Mouse (Mus musculus): ENCODE measurements around the gene Cfap54. TPM values are rescaled to one million over a fixed set of nuclear protein-coding genes. Genes with fewer than 3 reads are reported as not detected.

Gene Cfap54
- polyA plus RNA-seq, 2 experiments = 0.25 to 0.35 TPM

GRCm38 (mm10) chr10:92998536-92998935 lies 82.9 kb downstream of the Cfap54 start:
- Histone ChIP-seq H3K4me3 (replicated peaks; ENCODE audit: low read length) (no peak overlapping the region), H3K27ac (replicated peaks; ENCODE audit: low read depth, low read length) (no peak overlapping the region), H3K9ac (ENCODE audit: low read depth, low read length, severe bottlenecking) (no peak overlapping the region), H3K4me1 (ENCODE audit: control insufficient read depth, insufficient read depth, low read length) (no peaks in the 10 kb centered on the region), H3K27me3 (ENCODE audit: control insufficient read depth, insufficient read depth, low read length) (no peaks in the 10 kb centered on the region), H3K9me3 (ENCODE audit: control insufficient read depth, low read length) (no peaks in the 10 kb centered on the region), H3K4me2 (replicated peaks; ENCODE audit: low read depth, low read length, severe bottlenecking) (no peak overlapping the region), H3K36me3 (ENCODE audit: control insufficient read depth, insufficient read depth, low read length) (no peaks in the 10 kb centered on the region)
- WGBS = 86% methylated on average over 9 of the region's 9 CpGs
- no peak for ATAC-seq (ENCODE audit: low FRiP score, low read depth)
- no peak for TF ChIP-seq POLR2A (IDR thresholded peaks at IDR 0.05; ENCODE audit: borderline replicate concordance, extremely low read depth, insufficient read depth, insufficient read length)
- no peak for DNase-seq (ENCODE audit: low spot score)

- no peak for ATAC-seq (ENCODE audit: low FRiP score, low read depth)
- no peaks in the 10 kb centered on the region for H3K36me3 ChIP-seq (ENCODE audit: control insufficient read depth, insufficient read depth, low read length)
Measured at GRCm38 (mm10) chr10:92995186-92995585, 86.2 kb downstream of the Cfap54 start.

GRCm38 (mm10) chr10:92994340-92994739 lies 87.1 kb downstream of the Cfap54 start:
- no peak overlapping the region for H3K9ac ChIP-seq (ENCODE audit: low read depth, low read length, severe bottlenecking)
- H3K27ac ChIP-seq (replicated peaks; ENCODE audit: low read depth, low read length) = no peak overlapping the region
- H3K27me3 ChIP-seq (ENCODE audit: control insufficient read depth, insufficient read depth, low read length) = no peaks in the 10 kb centered on the region
- no peak for ATAC-seq (ENCODE audit: low FRiP score, low read depth)
- 54% methylated on average over 3 of the region's 3 CpGs for WGBS
- no peak overlapping the region for H3K4me2 ChIP-seq (replicated peaks; ENCODE audit: low read depth, low read length, severe bottlenecking)
- no peak for DNase-seq (ENCODE audit: low spot score)
- no peaks in the 10 kb centered on the region for H3K9me3 ChIP-seq (ENCODE audit: control insufficient read depth, low read length)
- H3K36me3 ChIP-seq (ENCODE audit: control insufficient read depth, insufficient read depth, low read length) = no peaks in the 10 kb centered on the region
- no peak for TF ChIP-seq POLR2A (IDR thresholded peaks at IDR 0.05; ENCODE audit: borderline replicate concordance, extremely low read depth, insufficient read depth, insufficient read length)
- H3K4me1 ChIP-seq (ENCODE audit: control insufficient read depth, insufficient read depth, low read length) = no peaks in the 10 kb centered on the region
- no peak overlapping the region for H3K4me3 ChIP-seq (replicated peaks; ENCODE audit: low read length)

More at GRCm38 (mm10) chr10:92995186-92995585, 86.2 kb downstream of the Cfap54 start:
- Histone ChIP-seq H3K4me2 (replicated peaks; ENCODE audit: low read depth, low read length, severe bottlenecking) (no peak overlapping the region), H3K9ac (ENCODE audit: low read depth, low read length, severe bottlenecking) (no peak overlapping the region), H3K4me3 (replicated peaks; ENCODE audit: low read length) (no peak overlapping the region), H3K27ac (replicated peaks; ENCODE audit: low read depth, low read length) (no peak overlapping the region), H3K4me1 (ENCODE audit: control insufficient read depth, insufficient read depth, low read length) (no peaks in the 10 kb centered on the region), H3K27me3 (ENCODE audit: control insufficient read depth, insufficient read depth, low read length) (no peaks in the 10 kb centered on the region), H3K9me3 (ENCODE audit: control insufficient read depth, low read length) (no peaks in the 10 kb centered on the region)
- no peak for TF ChIP-seq POLR2A (IDR thresholded peaks at IDR 0.05; ENCODE audit: borderline replicate concordance, extremely low read depth, insufficient read depth, insufficient read length)
- DNase-seq (ENCODE audit: low spot score) = no peak
- 84% methylated on average over 7 of the region's 7 CpGs for WGBS

- ATAC-seq (ENCODE audit: low FRiP score, low read depth) (no peak), DNase-seq (ENCODE audit: low spot score) (no peak)
- no peaks in the 10 kb centered on the region for H3K27me3 ChIP-seq (ENCODE audit: control insufficient read depth, insufficient read depth, low read length)
- H3K36me3 ChIP-seq (ENCODE audit: control insufficient read depth, insufficient read depth, low read length) = no peaks in the 10 kb centered on the region
- H3K4me2 ChIP-seq (replicated peaks; ENCODE audit: low read depth, low read length, severe bottlenecking) = no peak overlapping the region
- H3K4me3 ChIP-seq (replicated peaks; ENCODE audit: low read length) = no peak overlapping the region
- H3K9ac ChIP-seq (ENCODE audit: low read depth, low read length, severe bottlenecking) = no peak overlapping the region
- H3K9me3 ChIP-seq (ENCODE audit: control insufficient read depth, low read length) = no peaks in the 10 kb centered on the region
- no peaks in the 10 kb centered on the region for H3K4me1 ChIP-seq (ENCODE audit: control insufficient read depth, insufficient read depth, low read length)
- no peak for TF ChIP-seq POLR2A (IDR thresholded peaks at IDR 0.05; ENCODE audit: borderline replicate concordance, extremely low read depth, insufficient read depth, insufficient read length)
- no peak overlapping the region for H3K27ac ChIP-seq (replicated peaks; ENCODE audit: low read depth, low read length)
Measured at GRCm38 (mm10) chr10:92992526-92992925, 88.9 kb downstream of the Cfap54 start.

GRCm38 (mm10) chr10:92990576-92990975 lies 90.8 kb downstream of the Cfap54 start:
- TF ChIP-seq POLR2A (IDR thresholded peaks at IDR 0.05; ENCODE audit: borderline replicate concordance, extremely low read depth, insufficient read depth, insufficient read length) = no peak
- no peaks in the 10 kb centered on the region for H3K4me1 ChIP-seq (ENCODE audit: control insufficient read depth, insufficient read depth, low read length)
- no peak overlapping the region for H3K4me3 ChIP-seq (replicated peaks; ENCODE audit: low read length)
- no peaks in the 10 kb centered on the region for H3K36me3 ChIP-seq (ENCODE audit: control insufficient read depth, insufficient read depth, low read length)
- H3K27ac ChIP-seq (replicated peaks; ENCODE audit: low read depth, low read length) = no peak overlapping the region
- no peak overlapping the region for H3K4me2 ChIP-seq (replicated peaks; ENCODE audit: low read depth, low read length, severe bottlenecking)
- no peaks in the 10 kb centered on the region for H3K27me3 ChIP-seq (ENCODE audit: control insufficient read depth, insufficient read depth, low read length)
- DNase-seq (ENCODE audit: low spot score) = no peak
- no peak for ATAC-seq (ENCODE audit: low FRiP score, low read depth)
- WGBS = 81% methylated on average over 2 of the region's 2 CpGs
- H3K9me3 ChIP-seq (ENCODE audit: control insufficient read depth, low read length) = no peaks in the 10 kb centered on the region
- no peak overlapping the region for H3K9ac ChIP-seq (ENCODE audit: low read depth, low read length, severe bottlenecking)

- WGBS = 82% methylated on average over 3 of the region's 3 CpGs
- no peaks in the 10 kb centered on the region for H3K27me3 ChIP-seq (ENCODE audit: control insufficient read depth, insufficient read depth, low read length)
- H3K27ac ChIP-seq (replicated peaks; ENCODE audit: low read depth, low read length) = no peak overlapping the region
- no peak for TF ChIP-seq POLR2A (IDR thresholded peaks at IDR 0.05; ENCODE audit: borderline replicate concordance, extremely low read depth, insufficient read depth, insufficient read length)
- DNase-seq (ENCODE audit: low spot score) (no peak), ATAC-seq (ENCODE audit: low FRiP score, low read depth) (no peak)
- H3K9me3 ChIP-seq (ENCODE audit: control insufficient read depth, low read length) = no peaks in the 10 kb centered on the region
- H3K36me3 ChIP-seq (ENCODE audit: control insufficient read depth, insufficient read depth, low read length) = no peaks in the 10 kb centered on the region
- H3K4me3 ChIP-seq (replicated peaks; ENCODE audit: low read length) = no peak overlapping the region
- no peaks in the 10 kb centered on the region for H3K4me1 ChIP-seq (ENCODE audit: control insufficient read depth, insufficient read depth, low read length)
- H3K4me2 ChIP-seq (replicated peaks; ENCODE audit: low read depth, low read length, severe bottlenecking) = no peak overlapping the region
- no peak overlapping the region for H3K9ac ChIP-seq (ENCODE audit: low read depth, low read length, severe bottlenecking)
Measured at GRCm38 (mm10) chr10:92965134-92965533, 116.3 kb downstream of the Cfap54 start.
